Mouse (Mus musculus): ENCODE data around the gene Mospd3. TPM values are rescaled to one million over a fixed set of nuclear protein-coding genes. Genes with fewer than 3 reads are reported as not detected.

Mospd3 gene
- 16.4 and 18.4 TPM in 2 replicates for polyA plus RNA-seq (2015; fragmentation: Nextera tagmentation; extraction: Ambion mirVana)

DNA sequence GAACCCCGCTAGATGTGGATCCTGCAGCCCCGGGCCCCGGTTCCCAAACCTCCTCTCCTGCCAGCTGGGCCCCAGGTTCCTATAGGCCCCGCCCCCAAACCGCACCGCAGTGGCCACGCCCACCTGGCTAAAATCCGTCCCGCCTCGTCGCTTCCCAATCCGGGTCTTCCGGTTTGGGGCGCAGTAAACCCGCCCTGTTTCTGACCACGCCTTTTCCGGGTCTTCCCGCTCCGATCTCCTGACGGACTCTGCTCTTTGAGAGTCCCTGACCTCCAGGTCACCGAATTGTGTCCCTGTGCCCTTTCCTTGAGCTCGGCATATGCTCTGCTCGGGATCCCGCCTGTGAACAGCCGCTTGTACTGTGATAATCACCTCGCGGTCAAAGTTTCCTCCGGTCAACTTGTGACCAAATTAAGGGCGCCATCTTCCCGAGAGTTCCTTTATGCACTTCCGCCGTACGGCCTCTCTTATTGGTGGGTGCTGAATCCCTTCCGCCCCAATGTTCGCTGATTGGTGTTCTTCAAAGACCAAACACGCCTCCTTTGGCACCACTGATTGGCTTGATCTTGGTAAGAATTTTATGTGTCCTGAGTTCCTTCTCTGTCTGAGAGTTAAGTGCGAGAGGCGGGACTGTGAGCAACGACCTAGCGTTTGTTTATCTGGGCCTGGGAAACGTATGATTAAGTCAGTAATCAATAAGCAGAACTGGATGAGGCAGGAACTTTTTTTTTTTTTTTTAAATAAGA lies at the start of gene Mospd3:
TSS of gene Mospd3 (minus strand) at position 440 of the 746 bp plus-strand sequence.
- Histone ChIP-seq H3K9ac (peak within 1 kb of the TSS; percentile 87), H3K4me1 (peaks cover 34% of the 10 kb centered on the region), H3K36me3 (peaks cover 42% of the 10 kb centered on the region), H3K4me3 (peak within 1 kb of the TSS; percentile 72), H3K27me3 (replicated peaks) (no peaks in the 10 kb centered on the region), H3K27ac (replicated peaks) (peak within 1 kb of the TSS; percentile 87), H3K4me2 (peak within 1 kb of the TSS; percentile 80), H3K9me3 (no peaks in the 10 kb centered on the region)
- WGBS: under 1% methylated on average over 41 of the region's 41 CpGs
- peak; percentile 92 for ATAC-seq (ENCODE audit: extremely low read depth, insufficient number of reproducible peaks, low FRiP score, low TSS enrichment)

DNA sequence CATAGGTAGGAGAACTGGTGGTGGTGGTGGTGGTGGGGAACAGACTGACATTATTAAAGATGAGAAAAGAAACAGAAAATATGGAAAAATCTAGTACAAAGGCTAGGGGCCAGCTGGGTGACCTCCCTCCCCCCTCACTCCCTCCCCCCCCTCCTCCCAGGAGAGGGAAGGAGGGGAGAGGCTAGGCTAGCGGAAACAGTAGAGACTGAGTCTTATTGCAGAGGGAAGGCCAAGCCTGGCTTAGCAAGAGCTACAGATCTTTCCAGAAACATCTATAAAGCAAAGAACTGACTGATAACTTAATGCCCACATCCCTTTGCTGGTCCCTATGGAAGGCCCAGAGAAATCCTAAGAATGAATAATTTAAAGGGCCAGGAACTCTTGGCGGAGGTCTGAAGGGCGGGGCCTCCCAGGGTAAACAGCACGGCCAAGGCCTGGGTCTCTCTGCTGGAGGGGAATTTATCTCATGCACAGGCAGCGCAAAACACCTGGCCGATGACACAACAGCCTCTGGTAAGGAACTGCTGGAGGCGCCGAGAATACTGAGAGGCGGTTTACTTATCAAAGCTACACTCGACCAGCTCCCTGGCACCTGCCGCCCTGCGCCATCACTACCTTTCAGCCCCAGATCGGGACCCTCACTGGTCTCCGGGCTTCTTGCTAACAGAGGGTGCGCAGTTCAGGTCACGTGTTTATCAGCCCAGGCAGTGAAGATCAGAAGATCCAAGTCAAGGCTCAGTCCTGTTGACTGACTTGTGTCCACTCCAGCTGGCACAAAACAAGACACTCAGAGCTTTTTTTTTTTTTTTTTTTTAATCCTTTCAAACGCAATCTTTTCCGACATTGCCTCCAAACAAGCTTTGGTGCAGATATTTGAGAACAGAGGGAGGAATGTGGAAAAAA lies 49.1 kb upstream of the Mospd3 start:
- Histone ChIP-seq H3K27me3 (replicated peaks) (peaks cover 25% of the 10 kb centered on the region), H3K9ac (peak overlapping the region; percentile 55), H3K4me2 (peak overlapping the region; percentile 46), H3K9me3 (no peaks in the 10 kb centered on the region), H3K4me3 (no peak overlapping the region), H3K4me1 (peaks cover 48% of the 10 kb centered on the region), H3K27ac (replicated peaks) (no peak overlapping the region), H3K36me3 (peaks cover 27% of the 10 kb centered on the region)
- WGBS: 13% methylated on average over 17 of the region's 18 CpGs
- ATAC-seq (ENCODE audit: extremely low read depth, insufficient number of reproducible peaks, low FRiP score, low TSS enrichment): no peak

DNA sequence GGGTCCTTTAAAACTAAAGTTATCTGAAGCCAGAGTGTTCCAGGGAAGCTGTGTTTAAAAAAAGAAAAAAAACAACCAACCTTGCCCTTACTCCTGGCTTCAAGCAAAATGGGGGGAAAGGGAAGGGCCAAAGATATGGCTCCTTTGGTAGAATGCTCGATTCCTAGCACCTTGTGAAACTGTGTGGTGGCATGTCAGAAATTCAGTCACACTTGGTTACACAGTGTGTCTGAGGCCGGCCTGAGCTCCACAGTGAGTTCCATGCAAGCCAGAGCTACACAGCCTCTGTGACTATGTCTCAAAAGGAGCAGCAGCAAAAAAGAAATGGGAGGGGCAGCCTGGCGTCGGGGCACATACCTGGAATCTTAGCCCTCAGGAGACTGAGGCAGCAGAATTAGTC lies 48.4 kb upstream of the Mospd3 start:
- Histone ChIP-seq H3K9ac (no peak overlapping the region), H3K9me3 (no peaks in the 10 kb centered on the region), H3K4me3 (no peak overlapping the region), H3K36me3 (peaks cover 23% of the 10 kb centered on the region), H3K27me3 (replicated peaks) (peaks cover 31% of the 10 kb centered on the region), H3K4me2 (no peak overlapping the region), H3K4me1 (peaks cover 49% of the 10 kb centered on the region), H3K27ac (replicated peaks) (no peak overlapping the region)
- no peak for ATAC-seq (ENCODE audit: extremely low read depth, insufficient number of reproducible peaks, low FRiP score, low TSS enrichment)
- WGBS: 41% methylated on average over 4 of the region's 4 CpGs

DNA sequence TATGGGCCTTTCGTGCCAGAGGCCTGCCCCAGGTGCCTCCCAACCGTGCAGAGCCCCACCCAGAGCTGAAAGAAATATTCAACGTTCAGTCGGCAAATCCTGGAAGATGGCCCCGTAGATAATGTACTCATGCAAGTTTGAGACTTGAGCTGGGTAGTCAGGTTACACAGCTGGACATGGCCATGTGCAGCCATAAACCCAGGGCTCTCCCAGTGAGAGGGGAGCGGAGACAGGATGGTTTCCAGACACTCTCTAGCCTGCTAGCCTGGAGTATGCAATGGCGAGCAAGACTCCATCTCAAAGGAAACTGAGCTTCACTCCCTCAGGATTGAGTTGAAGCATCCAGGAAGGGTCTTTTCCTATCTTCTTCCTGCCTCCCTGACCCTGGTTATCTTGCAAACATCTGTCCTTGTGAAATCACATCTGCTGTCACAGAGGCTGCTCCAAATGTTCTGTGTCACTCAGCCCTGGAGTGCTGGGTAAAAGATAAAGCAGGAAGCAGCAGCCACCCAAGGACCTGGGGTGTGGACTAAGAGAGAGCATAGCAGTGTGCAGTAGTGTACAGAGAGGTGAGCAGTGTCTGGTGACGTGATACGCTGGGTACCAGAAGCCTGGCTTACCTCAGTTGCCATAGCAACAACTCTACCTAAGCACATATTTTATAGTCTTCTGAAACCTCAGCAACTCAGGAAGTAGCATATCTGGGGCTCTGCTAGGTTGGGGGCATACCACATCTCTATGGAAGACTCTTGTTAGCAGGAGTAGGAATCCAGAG lies 47.2 kb upstream of the Mospd3 start:
- ATAC-seq (ENCODE audit: extremely low read depth, insufficient number of reproducible peaks, low FRiP score, low TSS enrichment): no peak
- H3K27ac ChIP-seq (replicated peaks): no peak overlapping the region
- peaks cover 15% of the 10 kb centered on the region for H3K36me3 ChIP-seq
- H3K4me2 ChIP-seq: no peak overlapping the region
- H3K4me1 ChIP-seq: peaks cover 49% of the 10 kb centered on the region
- peaks cover 43% of the 10 kb centered on the region for H3K27me3 ChIP-seq (replicated peaks)
- no peaks in the 10 kb centered on the region for H3K9me3 ChIP-seq
- H3K9ac ChIP-seq: no peak overlapping the region
- no peak overlapping the region for H3K4me3 ChIP-seq
- WGBS: 49% methylated on average over 9 of the region's 9 CpGs

DNA sequence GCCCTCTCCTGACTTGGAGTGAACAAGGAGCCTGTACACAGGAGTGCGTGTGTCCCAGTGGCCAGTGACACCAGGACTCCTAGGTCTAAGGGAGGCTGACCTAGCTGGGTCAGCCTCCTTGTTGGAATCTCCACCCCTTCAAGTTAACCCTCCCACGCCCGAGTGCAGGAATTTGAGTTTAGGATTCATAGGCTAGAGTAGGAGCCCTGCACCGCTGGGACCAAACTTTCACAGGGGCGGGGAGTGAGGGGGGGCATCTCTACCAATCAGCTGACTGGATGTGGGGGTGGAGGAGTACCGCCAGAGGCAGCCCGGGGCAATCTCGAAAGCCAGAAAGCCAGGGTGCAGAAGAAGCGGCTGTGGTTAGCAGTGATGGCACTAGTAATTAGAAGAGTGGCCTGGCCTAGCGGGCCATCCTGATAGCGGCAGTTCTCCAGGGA lies 44.8 kb upstream of the Mospd3 start, which contains the start of gene Irs3:
TSS of gene Irs3 (minus strand) at position 63 of the 440 bp plus-strand sequence.
- 13% methylated on average over 11 of the region's 11 CpGs for WGBS
- no peaks in the 10 kb centered on the region for H3K9me3 ChIP-seq
- peak within 1 kb of the TSS; percentile 51 for H3K4me3 ChIP-seq
- peaks cover 52% of the 10 kb centered on the region for H3K27me3 ChIP-seq (replicated peaks)
- peak within 1 kb of the TSS; percentile 54 for H3K9ac ChIP-seq
- peak within 1 kb of the TSS; percentile 75 for H3K4me2 ChIP-seq
- ATAC-seq (ENCODE audit: extremely low read depth, insufficient number of reproducible peaks, low FRiP score, low TSS enrichment): no peak
- H3K4me1 ChIP-seq: peaks cover 43% of the 10 kb centered on the region
- H3K36me3 ChIP-seq: peaks cover 24% of the 10 kb centered on the region
- no peak within 1 kb of the TSS for H3K27ac ChIP-seq (replicated peaks)

DNA sequence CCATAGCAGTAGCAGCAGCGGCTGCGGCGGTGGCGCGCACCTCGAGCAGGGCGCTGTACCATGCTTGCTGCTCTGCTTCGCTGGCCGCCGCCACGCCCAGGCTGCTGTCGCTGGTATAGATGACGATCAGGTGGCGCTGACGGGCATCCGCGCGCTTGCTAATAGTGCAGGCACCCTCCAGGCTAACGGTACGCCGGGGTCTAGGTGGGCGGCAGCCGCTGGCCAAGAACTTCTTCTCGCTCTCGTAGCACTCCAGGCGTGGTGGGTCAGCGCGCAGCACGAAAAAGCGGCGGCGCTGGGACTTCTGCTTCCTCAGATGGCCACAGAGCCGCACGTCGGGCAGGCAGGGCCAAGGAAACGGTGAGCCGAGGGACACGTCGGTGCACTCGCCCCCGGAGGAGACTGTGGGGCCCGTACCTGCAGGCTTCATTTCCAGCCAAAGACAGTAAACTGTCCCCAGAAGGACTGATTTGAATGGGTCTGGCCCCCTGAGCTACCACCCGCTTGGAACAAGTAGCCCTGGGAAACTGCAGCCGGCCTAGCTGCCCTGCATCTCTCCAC lies 44.3 kb upstream of the Mospd3 start:
- H3K27ac ChIP-seq (replicated peaks): no peak overlapping the region
- 3% methylated on average over 44 of the region's 44 CpGs for WGBS

DNA sequence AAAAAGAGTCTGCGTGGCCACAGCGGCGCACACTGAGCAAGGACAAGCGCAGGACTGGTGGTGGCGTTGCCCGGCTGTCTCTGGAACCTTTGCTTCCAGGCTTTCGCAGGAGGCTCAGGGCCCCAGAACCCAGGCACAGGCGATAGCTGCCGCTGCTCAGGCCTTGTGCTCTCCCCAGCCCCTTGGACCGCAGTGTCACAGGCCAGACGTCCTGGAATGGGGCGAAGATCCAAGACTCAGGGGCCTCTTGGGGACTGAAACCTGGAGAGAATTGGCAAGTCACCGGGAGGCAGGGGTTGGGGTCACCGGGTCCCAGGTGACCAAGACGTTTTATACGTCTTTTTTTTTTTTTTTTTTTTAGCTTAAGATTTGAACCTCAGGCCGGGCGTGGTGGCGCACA lies 43.6 kb upstream of the Mospd3 start:
- H3K4me1 ChIP-seq: peaks cover 36% of the 10 kb centered on the region
- no peak overlapping the region for H3K27ac ChIP-seq (replicated peaks)
- ATAC-seq (ENCODE audit: extremely low read depth, insufficient number of reproducible peaks, low FRiP score, low TSS enrichment): no peak
- H3K4me3 ChIP-seq: peak overlapping the region; percentile 51; the same call in 1 of the 2 replicates
- WGBS: 41% methylated on average over 19 of the region's 19 CpGs
- H3K4me2 ChIP-seq: peak overlapping the region; percentile 75; the same call in 1 of the 2 replicates
- H3K9ac ChIP-seq: no peak overlapping the region
- no peaks in the 10 kb centered on the region for H3K9me3 ChIP-seq
- peaks cover 36% of the 10 kb centered on the region for H3K36me3 ChIP-seq
- H3K27me3 ChIP-seq (replicated peaks): peaks cover 52% of the 10 kb centered on the region

More for the DNA sequence above, 44.3 kb upstream of the Mospd3 start:
- peak overlapping the region; percentile 75 for H3K4me2 ChIP-seq
- peak overlapping the region; percentile 51 for H3K4me3 ChIP-seq
- H3K4me1 ChIP-seq: peaks cover 43% of the 10 kb centered on the region
- ATAC-seq (ENCODE audit: extremely low read depth, insufficient number of reproducible peaks, low FRiP score, low TSS enrichment): 0 out of 2 replicates have a peak, but pooled peaks have one; percentile 33
- H3K9ac ChIP-seq: peak overlapping the region; percentile 54
- H3K36me3 ChIP-seq: peaks cover 29% of the 10 kb centered on the region
- H3K27me3 ChIP-seq (replicated peaks): peaks cover 52% of the 10 kb centered on the region
- no peaks in the 10 kb centered on the region for H3K9me3 ChIP-seq

DNA sequence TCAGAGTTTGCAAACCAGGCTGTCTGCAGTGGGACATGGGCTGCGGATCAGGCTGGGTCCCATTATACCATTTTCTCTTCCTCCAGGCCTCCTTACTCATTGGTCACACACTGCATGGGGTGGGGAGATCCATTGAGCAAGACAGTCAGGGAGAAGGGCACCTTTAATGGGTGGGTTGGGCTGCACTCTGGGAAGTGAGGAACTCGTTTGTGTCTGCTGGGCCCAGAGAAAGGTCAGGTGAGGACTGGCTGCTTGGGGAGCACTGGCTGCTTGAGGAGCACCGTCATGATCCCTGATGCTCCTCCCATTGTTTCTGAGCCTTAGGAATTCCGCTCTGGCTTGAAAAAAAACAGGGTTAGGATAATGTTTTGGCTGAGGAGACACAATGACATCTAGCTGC lies 42.0 kb upstream of the Mospd3 start:
- Histone ChIP-seq H3K4me1 (peaks cover 22% of the 10 kb centered on the region), H3K27me3 (replicated peaks) (peaks cover 52% of the 10 kb centered on the region), H3K9me3 (no peaks in the 10 kb centered on the region), H3K9ac (no peak overlapping the region), H3K4me3 (no peak overlapping the region), H3K36me3 (peaks cover 52% of the 10 kb centered on the region), H3K27ac (replicated peaks) (no peak overlapping the region), H3K4me2 (no peak overlapping the region)
- WGBS: 54% methylated on average over 4 of the region's 4 CpGs
- no peak for ATAC-seq (ENCODE audit: extremely low read depth, insufficient number of reproducible peaks, low FRiP score, low TSS enrichment)

DNA sequence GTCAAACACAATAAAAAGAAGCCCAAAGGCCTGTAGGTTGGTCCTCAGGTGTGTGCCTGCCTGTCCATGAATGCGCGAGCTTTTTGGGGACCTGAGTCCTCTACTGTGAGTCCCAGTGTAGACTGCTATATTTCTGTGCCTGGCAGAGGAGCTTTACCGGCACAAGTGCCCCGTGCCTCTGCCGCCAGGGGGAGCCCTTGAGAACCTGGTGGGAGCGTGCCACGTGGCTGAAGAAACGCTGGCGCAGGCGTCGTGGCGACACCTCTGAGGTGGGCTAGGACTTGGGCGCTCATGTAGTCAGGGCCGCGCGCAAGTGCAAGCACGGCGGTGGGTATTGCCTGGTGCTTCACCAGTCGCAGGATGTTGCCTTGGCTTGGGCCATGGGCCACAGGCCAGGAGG lies 40.2 kb upstream of the Mospd3 start, which contains the start of gene Sap25:
TSS of gene Sap25 (plus strand) at position 281 of the 400 bp plus-strand sequence.
- H3K36me3 ChIP-seq: peaks cover 70% of the 10 kb centered on the region

DNA sequence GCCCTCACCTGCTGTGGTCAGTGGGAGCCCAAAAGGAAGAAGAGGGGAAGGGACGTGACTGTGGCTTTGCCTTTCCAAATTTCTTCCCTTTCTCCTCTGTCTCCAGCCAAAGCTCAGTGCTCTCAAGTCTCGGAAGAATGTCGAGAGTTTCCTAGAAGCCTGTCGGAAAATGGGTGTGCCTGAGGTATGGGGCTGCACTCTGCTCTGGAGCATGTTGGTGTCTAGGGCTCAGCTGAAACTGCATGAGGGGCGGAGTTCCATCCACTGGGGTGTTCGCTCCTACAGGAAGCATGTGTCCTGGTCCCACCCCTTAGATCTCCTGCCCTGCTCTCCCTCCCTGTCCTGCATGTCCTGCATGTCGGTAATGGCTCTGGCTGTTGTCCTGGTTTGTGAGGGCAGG lies 38.6 kb upstream of the Mospd3 start:
- Histone ChIP-seq H3K4me2 (no peak overlapping the region), H3K4me3 (no peak overlapping the region), H3K9me3 (no peaks in the 10 kb centered on the region), H3K27ac (replicated peaks) (no peak overlapping the region), H3K9ac (no peak overlapping the region), H3K4me1 (peaks cover 6% of the 10 kb centered on the region), H3K27me3 (replicated peaks) (peaks cover 23% of the 10 kb centered on the region), H3K36me3 (peaks cover 86% of the 10 kb centered on the region)
- WGBS: 63% methylated on average over 7 of the region's 7 CpGs
- no peak for ATAC-seq (ENCODE audit: extremely low read depth, insufficient number of reproducible peaks, low FRiP score, low TSS enrichment)

More for the DNA sequence above, 40.2 kb upstream of the Mospd3 start, which contains the start of gene Sap25:
- no peak within 1 kb of the TSS for H3K4me2 ChIP-seq
- no peak within 1 kb of the TSS for H3K4me3 ChIP-seq
- H3K9me3 ChIP-seq: no peaks in the 10 kb centered on the region
- H3K9ac ChIP-seq: no peak within 1 kb of the TSS
- H3K27ac ChIP-seq (replicated peaks): no peak within 1 kb of the TSS
- no peak for ATAC-seq (ENCODE audit: extremely low read depth, insufficient number of reproducible peaks, low FRiP score, low TSS enrichment)
- H3K4me1 ChIP-seq: peaks cover 18% of the 10 kb centered on the region
- H3K27me3 ChIP-seq (replicated peaks): peaks cover 38% of the 10 kb centered on the region
- WGBS: 80% methylated on average over 19 of the region's 19 CpGs
